Mouse (Mus musculus) limb, embryonic 11.5 days (tissue): ENCODE data around the gene Cox18. TPM values are rescaled to one million over a fixed set of nuclear protein-coding genes. Genes with fewer than 3 reads are reported as not detected.

Experiments
- ATAC-seq: fragments of 200-750 bp; cut with Nextera tagmentation; 2 replicates; pipeline ENCODE4 v1.8.0; 2017; ENCODE audit warnings: low read depth; ENCODE audit not compliant: insufficient number of reproducible peaks, low FRiP score, low TSS enrichment
- DNase-seq: peaks from one replicate; pipeline ENCODE4 v3.0.0-alpha.2; 2015; ENCODE audit warnings: low spot score
- H3K27ac ChIP-seq: fragments of 300-500 bp; sonication (generic); replicated peaks from 2 replicates; pipeline ENCODE4 v1.5.1; 2014; ENCODE audit warnings: low read depth, mild to moderate bottlenecking, low read length
- H3K27me3 ChIP-seq: fragments of 300-500 bp; sonication (generic); 2 replicates; pipeline ENCODE4 v1.6.1; 2014; ENCODE audit warnings: mild to moderate bottlenecking, low read length, mixed read lengths; ENCODE audit not compliant: control insufficient read depth, insufficient read depth
- H3K36me3 ChIP-seq: fragments of 300-500 bp; sonication (generic); 2 replicates; pipeline ENCODE4 v1.6.1; 2014; ENCODE audit warnings: mild to moderate bottlenecking, low read length, moderate library complexity, mixed read lengths; ENCODE audit not compliant: control insufficient read depth, insufficient read depth
- H3K4me1 ChIP-seq: fragments of 300-500 bp; sonication (generic); 2 replicates; pipeline ENCODE4 v1.6.1; 2014; ENCODE audit warnings: low read length, mixed read lengths; ENCODE audit not compliant: control insufficient read depth, insufficient read depth
- H3K4me2 ChIP-seq: fragments of 300-500 bp; sonication (generic); 2 replicates; pipeline ENCODE4 v1.6.1; 2014; ENCODE audit warnings: low read depth, mild to moderate bottlenecking, moderate library complexity; ENCODE audit not compliant: severe bottlenecking
- H3K4me3 ChIP-seq: fragments of 300-500 bp; sonication (generic); 2 replicates; pipeline ENCODE4 v1.5.1; 2014; ENCODE audit warnings: low read depth, low read length
- H3K9ac ChIP-seq: fragments of 300-500 bp; sonication (generic); 2 replicates; pipeline ENCODE4 v1.6.1; 2014; ENCODE audit warnings: mild to moderate bottlenecking, low read length
- H3K9me3 ChIP-seq: fragments of 300-500 bp; sonication (generic); 2 replicates; pipeline ENCODE4 v1.6.1; 2016; ENCODE audit warnings: low read length; ENCODE audit not compliant: control insufficient read depth
- WGBS: fragments of 180-500 bp; shearing (Covaris S2); extraction: QIAGEN DNeasy Blood & Tissue Kit; methylation state at CpG from one replicate; pipeline ENCODE4 v1.1.7; 2014; 5-methylcytosine and 5-hydroxymethylcytosine counted together
- polyA plus RNA-seq: library from polyadenylated mRNA; unstranded; fragments of >200 nt; fragmentation: Nextera tagmentation; extraction: Ambion mirVana; gene quantifications from 2 replicates; pipeline ENCODE4 v1.2.1, GENCODE M21; 2014

Cox18 gene
- polyA plus RNA-seq, 1 experiment from 2014 or later = 36.9 TPM

GRCm38 (mm10) chr5:90202447-90203117 lies 21.2 kb downstream of the Cox18 start:
- H3K36me3 ChIP-seq = no peaks in the 10 kb centered on the region
- ATAC-seq (no peak), DNase-seq (no peak)
- no peak overlapping the region for H3K27ac ChIP-seq
- no peaks in the 10 kb centered on the region for H3K9me3 ChIP-seq
- no peaks in the 10 kb centered on the region for H3K27me3 ChIP-seq
- no peak overlapping the region for H3K9ac ChIP-seq
- WGBS = 79% methylated on average over 9 of the region's 9 CpGs
- no peak overlapping the region for H3K4me3 ChIP-seq
- no peak overlapping the region for H3K4me2 ChIP-seq
- no peaks in the 10 kb centered on the region for H3K4me1 ChIP-seq

- no peak overlapping the region for H3K9ac ChIP-seq
- H3K4me2 ChIP-seq = no peak overlapping the region
- ATAC-seq (no peak), DNase-seq (no peak)
- H3K27ac ChIP-seq = no peak overlapping the region
- H3K27me3 ChIP-seq = no peaks in the 10 kb centered on the region
- WGBS = 52% methylated on average over 16 of the region's 16 CpGs
- no peak overlapping the region for H3K4me3 ChIP-seq
- H3K36me3 ChIP-seq = no peaks in the 10 kb centered on the region
- no peaks in the 10 kb centered on the region for H3K4me1 ChIP-seq
- no peaks in the 10 kb centered on the region for H3K9me3 ChIP-seq
These were observed 23.7 kb downstream of the Cox18 start for GRCm38 (mm10) chr5:90199922-90200632.

GRCm38 (mm10) chr5:90194831-90195230 lies 29.0 kb downstream of the Cox18 start:
- H3K4me3 ChIP-seq = no peak overlapping the region
- ATAC-seq = no peak
- H3K36me3 ChIP-seq = no peaks in the 10 kb centered on the region
- H3K9me3 ChIP-seq = no peaks in the 10 kb centered on the region
- no peak overlapping the region for H3K4me2 ChIP-seq
- no peaks in the 10 kb centered on the region for H3K27me3 ChIP-seq
- WGBS = 29% methylated on average over 6 of the region's 6 CpGs
- no peaks in the 10 kb centered on the region for H3K4me1 ChIP-seq
- no peak overlapping the region for H3K9ac ChIP-seq
- DNase-seq = peak; percentile 73
- no peak overlapping the region for H3K27ac ChIP-seq

- Histone ChIP-seq H3K4me1 (no peaks in the 10 kb centered on the region), H3K9ac (no peak overlapping the region), H3K4me2 (no peak overlapping the region), H3K4me3 (no peak overlapping the region), H3K27ac (no peak overlapping the region), H3K36me3 (no peaks in the 10 kb centered on the region), H3K9me3 (no peaks in the 10 kb centered on the region), H3K27me3 (no peaks in the 10 kb centered on the region)
- ATAC-seq (no peak), DNase-seq (no peak)
- 58% methylated on average over 5 of the region's 5 CpGs for WGBS
These were observed 41.0 kb downstream of the Cox18 start for GRCm38 (mm10) chr5:90182782-90183181.

GRCm38 (mm10) chr5:90179094-90179493 lies 44.7 kb downstream of the Cox18 start:
- Histone ChIP-seq H3K4me1 (no peaks in the 10 kb centered on the region), H3K27ac (no peak overlapping the region), H3K4me3 (no peak overlapping the region), H3K27me3 (no peaks in the 10 kb centered on the region), H3K9ac (no peak overlapping the region), H3K9me3 (no peaks in the 10 kb centered on the region), H3K4me2 (no peak overlapping the region), H3K36me3 (no peaks in the 10 kb centered on the region)
- ATAC-seq (no peak), DNase-seq (no peak)
- WGBS = 90% methylated on average over 5 of the region's 5 CpGs

GRCm38 (mm10) chr5:90178116-90178515 lies 45.7 kb downstream of the Cox18 start:
- no peaks in the 10 kb centered on the region for H3K27me3 ChIP-seq

More at GRCm38 (mm10) chr5:90178116-90178515, 45.7 kb downstream of the Cox18 start:
- DNase-seq (no peak), ATAC-seq (no peak)
- Histone ChIP-seq H3K9me3 (no peaks in the 10 kb centered on the region), H3K9ac (no peak overlapping the region), H3K4me3 (no peak overlapping the region), H3K4me1 (no peaks in the 10 kb centered on the region), H3K36me3 (no peaks in the 10 kb centered on the region), H3K4me2 (no peak overlapping the region), H3K27ac (no peak overlapping the region)
- WGBS = 96% methylated on average over 1 of the region's 1 CpGs

Other genes with a start within 250 kb of the Cox18 start
- gene Ankrd17, start 142.6 kb upstream of the Cox18 start, polyA plus RNA-seq = 29.2 and 33.3 TPM in 2 replicates
- 4.9 and 8.8 TPM in 2 replicates for gene Gm9958, start 143.2 kb upstream of the Cox18 start, polyA plus RNA-seq
- gene Alb, start 236.9 kb upstream of the Cox18 start, polyA plus RNA-seq = 0.11 and 0.93 TPM in 2 replicates